Mouse (Mus musculus) cerebral cortex, adult 2 months (tissue): ENCODE data around the gene Aph1a.

Source experiments
- WGBS: fragments of 180-500 bp; shearing (Covaris S2); methylation state at CpG from one replicate; pipeline ENCODE4 v1.1.7; 2018; 5-methylcytosine and 5-hydroxymethylcytosine counted together

The Aph1a gene

GRCm38 (mm10) chr3:95887596-95887995 is 6.2 kb upstream of the Aph1a start:
- WGBS = 90% methylated on average over 4 of the region's 4 CpGs

GRCm38 (mm10) chr3:95889664-95890063 is 4.1 kb upstream of the Aph1a start:
- 77% methylated on average over 3 of the region's 3 CpGs for WGBS

- WGBS = 44% methylated on average over 12 of the region's 12 CpGs
Measured at GRCm38 (mm10) chr3:95891211-95892065, 2.3 kb upstream of the Aph1a start, which contains the start of gene BC028528. TSS of gene BC028528 (minus strand) at chr3:95892005.

GRCm38 (mm10) chr3:95892066-95893052 is 1.4 kb upstream of the Aph1a start:
- 37% methylated on average over 11 of the region's 11 CpGs for WGBS

- 8% methylated on average over 7 of the region's 7 CpGs for WGBS
Measured at GRCm38 (mm10) chr3:95893126-95893525, 643 bp upstream of the Aph1a start.

GRCm38 (mm10) chr3:95894317-95895160 is 770 bp downstream of the Aph1a start:
- 3% methylated on average over 16 of the region's 16 CpGs for WGBS

GRCm38 (mm10) chr3:95895501-95895900 is 1.7 kb downstream of the Aph1a start:
- 81% methylated on average over 7 of the region's 7 CpGs for WGBS

- WGBS = 67% methylated on average over 13 of the region's 13 CpGs
Measured at GRCm38 (mm10) chr3:95899800-95900524, 6.2 kb downstream of the Aph1a start.

GRCm38 (mm10) chr3:95901616-95902372 is 8.0 kb downstream of the Aph1a start:
- 64% methylated on average over 9 of the region's 9 CpGs for WGBS

- WGBS = 49% methylated on average over 6 of the region's 6 CpGs
Measured at GRCm38 (mm10) chr3:95902643-95903042, 8.9 kb downstream of the Aph1a start.

GRCm38 (mm10) chr3:95903753-95904502 is 10.2 kb downstream of the Aph1a start:
- 16% methylated on average over 15 of the region's 15 CpGs for WGBS

GRCm38 (mm10) chr3:95904568-95904967 is 10.8 kb downstream of the Aph1a start, which contains the start of gene Car14:
TSS of gene Car14 (minus strand) at chr3:95904691.
- WGBS = 3% methylated on average over 15 of the region's 15 CpGs

GRCm38 (mm10) chr3:95905146-95905939 is 11.6 kb downstream of the Aph1a start:
- WGBS = under 1% methylated on average over 18 of the region's 18 CpGs

- under 1% methylated on average over 12 of the region's 12 CpGs for WGBS
Measured at GRCm38 (mm10) chr3:95905940-95906492, 12.2 kb downstream of the Aph1a start.

- 1% methylated on average over 12 of the region's 12 CpGs for WGBS
Measured at GRCm38 (mm10) chr3:95906860-95907259, 13.1 kb downstream of the Aph1a start.

- WGBS = 49% methylated on average over 4 of the region's 4 CpGs
Measured at GRCm38 (mm10) chr3:95907613-95908012, 13.8 kb downstream of the Aph1a start.

- 94% methylated on average over 4 of the region's 4 CpGs for WGBS
Measured at GRCm38 (mm10) chr3:95914706-95915105, 20.9 kb downstream of the Aph1a start.

- WGBS = 75% methylated on average over 7 of the region's 7 CpGs
Measured at GRCm38 (mm10) chr3:95916760-95917159, 23.0 kb downstream of the Aph1a start.
